Mouse (Mus musculus) embryonic stem cell, embryonic (primary cell): Measurements from ENCODE around the gene Hspb1.

Source experiments
- CTCF ChIA-PET, 4 experiments: fragments of 300-600 bp in 2 of 4; fragments of 350-600 bp in 2 of 4; sonication (Branson Sonifier 250); formaldehyde crosslinking; loops; one replicate each; lab custom pipeline; 2022; ENCODE audit warnings: inconsistent platforms in 2 of 4; lab: Charles Lee
- POLR2A ChIA-PET, 4 experiments: fragments of 300-600 bp in 2 of 4; fragments of 350-600 bp in 2 of 4; sonication (Branson Sonifier 250); formaldehyde crosslinking; loops; one replicate each; lab custom pipeline; 2022; ENCODE audit warnings: antibody characterized with exemption in 4 of 4, inconsistent platforms in 1 of 4; lab: Charles Lee

Hspb1 gene

DNA sequence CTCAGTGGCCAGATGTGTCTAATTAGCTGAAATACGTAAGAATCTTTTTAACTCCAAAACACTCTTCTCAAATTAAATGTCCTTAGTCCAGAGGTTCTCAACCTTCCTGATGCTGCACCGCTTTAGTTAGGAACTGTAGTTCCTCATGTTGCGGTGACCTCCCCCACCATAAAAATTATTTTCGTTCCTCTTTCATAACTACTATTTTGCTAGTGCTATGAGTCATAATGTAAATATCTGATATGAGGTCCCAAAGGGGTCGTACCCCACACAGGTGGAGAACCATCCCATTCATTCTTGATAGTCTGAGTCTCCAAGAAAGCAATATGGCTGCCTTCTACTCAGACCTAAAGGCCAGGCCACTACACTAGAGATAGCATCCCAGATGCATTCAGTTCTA is 17.2 kb upstream of the Hspb1 start:
- CTCF ChIA-PET = interaction anchor here (0.7 to 1.4 kb wide), 5 partner anchors 15 to 71 kb away, joined by 3 to 7 read pairs (median 5); no protein-coding TSS in a partner anchor
- POLR2A ChIA-PET = interaction anchor here in 1 of 4 experiments (1.0 to 1.4 kb wide), 2 partner anchors 10 to 33 kb away, joined by 3 to 4 read pairs; no protein-coding TSS in a partner anchor

GRCm38 (mm10) chr5:135872996-135873395 is 14.7 kb upstream of the Hspb1 start:
- ChIA-PET POLR2A (interaction anchor here in 3 of 4 experiments (0.5 to 2.2 kb wide), 15 partner anchors 8 to 263 kb away, joined by 3 to 9 read pairs (median 4); partner anchors contain the start of genes Hspb1 (in 2 of the 3), Mdh2 (in 2 of the 3), Styxl1 (in 2 of the 3) and Alkbh4 (in 1 of the 3)), CTCF (interaction anchor here in 3 of 4 experiments (0.5 to 3.1 kb wide), 23 partner anchors 15 to 1031 kb away, joined by 3 to 14 read pairs (median 4); partner anchors contain the start of gene Hspb1 (in 1 of the 3))

DNA sequence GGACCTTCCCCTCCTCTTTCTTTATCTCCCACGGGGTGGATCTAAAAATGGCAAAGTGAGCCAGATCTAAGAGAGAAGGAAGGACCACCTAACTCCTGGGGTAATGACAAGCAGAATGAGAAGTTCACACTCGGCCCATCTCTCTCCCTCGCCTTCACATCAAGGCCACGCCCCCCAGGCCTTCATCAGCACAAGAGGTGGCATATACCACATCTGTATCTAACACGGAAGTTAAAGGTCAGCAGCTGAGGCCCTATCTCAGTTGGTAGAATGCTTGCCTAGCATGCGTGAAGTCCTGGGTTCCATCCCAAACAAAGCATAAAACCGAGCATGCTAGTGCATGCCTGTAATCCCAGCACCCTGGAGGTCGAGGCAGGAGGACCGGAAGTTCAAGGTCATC is 14.0 kb upstream of the Hspb1 start:
- POLR2A ChIA-PET = interaction anchor here in 3 of 4 experiments (0.5 to 2.2 kb wide), 13 partner anchors 10 to 865 kb away, joined by 3 to 9 read pairs (median 5); partner anchors contain the start of genes Mdh2 (in 2 of the 3), Styxl1 (in 2 of the 3), Abhd11 (in 1 of the 3) and Hspb1 (in 1 of the 3)
- CTCF ChIA-PET = interaction anchor here in 2 of 4 experiments (0.6 to 3.1 kb wide), 13 partner anchors 14 to 907 kb away, joined by 3 to 14 read pairs (median 4); partner anchors contain the start of gene Hspb1 (in 1 of the 2)

DNA sequence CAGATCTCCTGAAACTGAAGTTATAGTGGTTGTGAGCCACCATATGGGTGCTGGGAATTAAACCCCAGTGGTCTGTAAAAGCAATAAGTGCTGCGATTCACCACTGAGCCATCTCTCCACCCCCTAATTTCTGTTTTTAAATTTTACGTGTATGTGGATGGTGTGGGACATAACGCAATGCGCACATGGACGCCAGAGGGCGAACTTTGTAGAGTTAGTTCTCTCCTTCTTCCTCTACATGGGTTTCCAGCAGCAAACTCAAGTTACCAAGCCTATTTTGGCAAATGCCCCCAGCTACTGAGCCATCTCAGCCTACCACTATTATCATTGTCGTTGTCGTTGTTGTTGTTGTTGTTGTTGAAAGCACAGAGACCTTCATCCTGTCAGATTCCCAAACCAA is 10.5 kb upstream of the Hspb1 start:
- CTCF ChIA-PET = interaction anchor here (0.5 to 3.6 kb wide), 37 partner anchors 8 to 376 kb away, joined by 3 to 24 read pairs (median 4); partner anchors contain the start of genes Alkbh4 (in 1 of the 4), Dtx2 (in 1 of the 4), Hspb1 (in 1 of the 4) and Lrwd1 (in 1 of the 4)
- POLR2A ChIA-PET = interaction anchor here in 3 of 4 experiments (0.5 to 3.7 kb wide), 25 partner anchors 11 to 135 kb away, joined by 3 to 29 read pairs (median 5); partner anchors contain the start of genes Hspb1 (in 3 of the 3), Ywhag (in 2 of the 3), Mdh2 (in 1 of the 3) and Styxl1 (in 1 of the 3)

- ChIA-PET CTCF (interaction anchor here (0.5 to 3.6 kb wide), 69 partner anchors 8 to 1679 kb away, joined by 3 to 24 read pairs (median 4); partner anchors contain the start of genes Hspb1 (in 2 of the 4), Alkbh4 (in 1 of the 4), Dtx2 (in 1 of the 4) and Lrwd1 (in 1 of the 4)), POLR2A (interaction anchor here in 3 of 4 experiments (0.5 to 3.7 kb wide), 28 partner anchors 10 to 136 kb away, joined by 3 to 29 read pairs (median 4); partner anchors contain the start of genes Hspb1 (in 3 of the 3), Ywhag (in 2 of the 3), Mdh2 (in 1 of the 3) and Styxl1 (in 1 of the 3))
These were observed 9.9 kb upstream of the Hspb1 start for GRCm38 (mm10) chr5:135877831-135878231.

DNA sequence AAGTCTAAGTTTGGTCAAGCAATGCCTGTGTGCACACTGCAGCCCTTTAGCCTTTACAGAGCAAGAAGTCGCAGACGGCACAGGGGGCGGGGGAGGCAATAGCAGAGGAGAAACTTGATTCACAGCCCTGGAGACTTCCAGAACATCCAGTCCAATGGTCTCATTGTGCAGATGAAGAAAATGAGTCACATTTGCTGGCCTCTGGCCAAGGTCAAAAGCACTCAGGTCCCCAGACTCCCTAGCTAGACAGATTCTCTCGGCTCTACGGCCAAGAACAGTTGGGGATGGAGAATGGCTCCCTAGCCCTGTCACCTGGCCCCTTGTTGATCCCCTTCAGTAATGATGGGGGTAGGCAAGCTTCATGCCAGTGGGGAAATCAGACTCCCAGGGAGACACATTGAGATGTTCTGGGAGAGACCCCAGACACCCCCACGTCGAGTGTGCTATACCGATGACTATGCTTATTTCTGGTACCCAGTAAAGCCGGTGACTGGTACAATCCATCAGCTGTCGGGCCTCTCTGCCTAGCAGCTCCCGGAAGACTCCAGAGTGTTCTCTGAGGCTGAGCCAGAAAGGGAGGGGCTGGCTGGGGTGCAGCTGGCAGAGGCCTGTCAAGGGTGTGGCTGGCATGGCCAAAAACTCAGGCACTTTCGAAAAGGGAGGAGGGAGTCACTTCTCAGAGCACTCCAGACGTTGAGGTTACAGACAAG is 8.1 kb upstream of the Hspb1 start:
- CTCF ChIA-PET = interaction anchor here in 2 of 4 experiments (0.6 to 3.6 kb wide), 7 partner anchors 18 to 178 kb away, joined by 3 to 16 read pairs (median 3); no protein-coding TSS in a partner anchor
- POLR2A ChIA-PET = interaction anchor here in 3 of 4 experiments (0.6 to 3.7 kb wide), 10 partner anchors 8 to 835 kb away, joined by 3 to 29 read pairs (median 4); partner anchors contain the start of genes Hspb1 (in 2 of the 3), Mdh2 (in 2 of the 3), Styxl1 (in 2 of the 3) and Ywhag (in 1 of the 3)

DNA sequence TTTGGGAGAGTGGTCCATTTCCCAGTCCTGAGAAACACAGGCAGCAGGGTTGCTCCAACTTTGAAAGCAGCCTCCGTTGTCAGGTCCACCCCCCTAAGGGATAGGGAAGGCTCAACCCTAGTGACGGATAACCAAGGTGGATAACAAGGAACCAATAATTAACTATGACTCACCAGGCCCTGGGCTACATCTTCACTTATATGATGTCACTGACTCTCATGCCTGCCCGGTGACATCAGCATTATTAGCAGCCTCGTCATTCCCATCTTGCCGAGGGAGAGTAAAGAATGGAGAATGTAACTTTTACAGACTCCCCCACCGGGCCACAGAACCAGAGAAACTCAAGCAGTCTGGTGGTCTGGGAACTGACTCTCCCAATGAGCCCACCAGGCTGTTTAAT is 3.1 kb upstream of the Hspb1 start:
- CTCF ChIA-PET = interaction anchor here in 1 of 4 experiments (0.7 kb wide), 1 partner anchor 295 kb away, joined by 4 read pairs; no protein-coding TSS in a partner anchor
- POLR2A ChIA-PET = interaction anchor here in 1 of 4 experiments (0.6 kb wide), 1 partner anchor 51 kb away, joined by 4 read pairs; no protein-coding TSS in a partner anchor

DNA sequence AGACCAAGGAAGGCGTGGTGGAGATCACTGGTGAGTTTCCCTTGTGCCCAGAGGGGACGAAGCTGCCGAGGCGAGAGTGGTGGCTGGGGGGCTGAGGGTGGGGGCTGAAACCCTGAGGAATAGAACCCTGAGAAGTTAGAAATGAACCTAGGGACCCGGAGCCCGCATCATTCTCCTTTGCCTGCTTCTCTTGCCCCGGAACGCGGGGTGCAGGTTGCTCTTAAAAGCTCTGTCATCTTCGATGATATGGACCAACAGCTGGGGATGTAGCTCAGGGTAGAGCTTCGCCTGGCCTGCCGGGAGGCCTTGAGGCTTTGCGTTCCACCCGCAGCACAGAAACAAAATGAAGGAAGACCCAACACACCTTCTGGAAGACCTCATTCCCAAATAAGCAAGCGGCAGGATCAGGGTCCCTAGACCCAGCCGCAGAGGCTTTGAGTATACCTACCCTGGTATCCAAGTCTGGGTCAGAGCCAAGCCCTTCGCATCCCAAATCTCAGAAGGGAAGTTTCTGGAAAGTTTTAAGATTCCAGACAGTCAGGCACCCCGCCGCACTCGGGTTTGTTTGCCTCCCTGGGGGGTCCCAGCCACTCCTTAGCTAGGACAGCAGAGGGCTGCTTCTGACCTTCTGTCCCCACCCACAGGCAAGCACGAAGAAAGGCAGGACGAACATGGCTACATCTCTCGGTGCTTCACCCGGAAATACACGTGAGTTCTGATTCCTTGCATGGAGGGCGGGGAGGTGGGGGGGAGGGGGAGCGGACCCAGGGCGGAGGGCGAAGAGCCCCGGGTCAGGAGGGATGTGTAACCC is 891 bp downstream of the Hspb1 start:
- CTCF ChIA-PET = interaction anchor here (0.6 to 6.8 kb wide), 18 partner anchors 9 to 214 kb away, joined by 3 to 42 read pairs (median 6); no protein-coding TSS in a partner anchor

DNA sequence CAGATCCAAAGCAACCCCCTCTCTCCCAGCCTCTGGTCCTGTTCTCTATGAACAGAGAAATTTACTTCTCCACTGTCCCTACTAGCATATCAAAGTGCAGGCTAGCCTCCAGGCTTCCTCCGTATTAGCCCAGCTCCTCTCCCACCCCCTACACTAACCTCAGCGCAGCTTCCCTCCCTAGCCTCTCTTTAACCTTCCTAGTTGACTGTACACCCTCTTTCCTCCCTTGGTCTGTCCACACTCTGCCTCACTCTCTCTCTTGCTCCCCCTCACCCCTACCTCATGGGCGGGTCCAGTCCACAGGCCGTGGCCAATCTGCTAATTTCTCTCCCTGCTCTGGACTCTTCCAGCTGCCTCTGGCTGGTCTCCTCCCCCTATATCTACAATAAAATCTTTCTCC is 2.6 kb downstream of the Hspb1 start:
- CTCF ChIA-PET = interaction anchor here in 3 of 4 experiments (0.5 to 6.8 kb wide), 16 partner anchors 8 to 339 kb away, joined by 3 to 42 read pairs (median 6); no protein-coding TSS in a partner anchor
- POLR2A ChIA-PET = interaction anchor here (0.6 to 39.6 kb wide), 38 partner anchors 8 to 829 kb away, joined by 3 to 1106 read pairs (median 4); partner anchors contain the start of genes Mdh2 (in 3 of the 4), Styxl1 (in 3 of the 4), Ywhag (in 2 of the 4) and Dtx2 (in 1 of the 4)

More for the DNA sequence above, 891 bp downstream of the Hspb1 start:
- POLR2A ChIA-PET = interaction anchor here (0.6 to 39.6 kb wide), 62 partner anchors 8 to 399 kb away, joined by 3 to 1106 read pairs (median 5); partner anchors contain the start of genes Ywhag (in 3 of the 4), Mdh2 (in 2 of the 4), Styxl1 (in 2 of the 4) and Dtx2 (in 1 of the 4)

DNA sequence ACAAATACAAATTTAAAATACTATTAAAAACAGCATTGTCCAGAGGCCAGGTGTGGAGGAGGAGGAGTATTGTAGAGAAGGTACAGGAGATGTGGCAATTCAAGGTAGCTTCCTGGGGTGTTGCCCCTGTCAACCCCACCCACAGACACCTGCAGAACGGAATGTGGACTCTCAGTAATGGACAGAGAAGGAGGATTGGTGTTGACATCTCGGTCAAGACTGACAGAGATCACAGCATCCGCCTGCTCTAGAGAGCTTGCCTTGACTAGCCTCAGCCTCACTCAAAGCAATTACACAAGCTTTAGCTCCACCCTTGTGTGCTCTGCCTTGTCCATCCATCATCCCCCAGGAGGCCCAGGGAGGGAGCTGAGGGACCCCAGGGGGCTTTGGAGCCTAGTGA is 3.2 kb downstream of the Hspb1 start:
- ChIA-PET CTCF (interaction anchor here (0.7 to 6.8 kb wide), 17 partner anchors 10 to 211 kb away, joined by 3 to 42 read pairs (median 4); no protein-coding TSS in a partner anchor), POLR2A (interaction anchor here (0.5 to 39.6 kb wide), 42 partner anchors 8 to 828 kb away, joined by 3 to 1106 read pairs (median 4); partner anchors contain the start of genes Mdh2 (in 3 of the 4), Styxl1 (in 3 of the 4), Dtx2 (in 1 of the 4) and Ywhag (in 1 of the 4))

- ChIA-PET CTCF (interaction anchor here (0.5 to 6.8 kb wide), 20 partner anchors 8 to 783 kb away, joined by 3 to 42 read pairs (median 4); no protein-coding TSS in a partner anchor), POLR2A (interaction anchor here (0.6 to 39.6 kb wide), 33 partner anchors 9 to 786 kb away, joined by 3 to 1106 read pairs (median 4); partner anchors contain the start of genes Ywhag (in 2 of the 4), Mdh2 (in 1 of the 4) and Styxl1 (in 1 of the 4))
These were observed 5.1 kb downstream of the Hspb1 start for GRCm38 (mm10) chr5:135892589-135893351.

- POLR2A ChIA-PET = interaction anchor here in 3 of 4 experiments (0.6 to 39.6 kb wide), 4 partner anchors 8 to 20 kb away, joined by 3 to 1106 read pairs (median 4); no protein-coding TSS in a partner anchor
These were observed 7.2 kb downstream of the Hspb1 start for GRCm38 (mm10) chr5:135894958-135895357.

DNA sequence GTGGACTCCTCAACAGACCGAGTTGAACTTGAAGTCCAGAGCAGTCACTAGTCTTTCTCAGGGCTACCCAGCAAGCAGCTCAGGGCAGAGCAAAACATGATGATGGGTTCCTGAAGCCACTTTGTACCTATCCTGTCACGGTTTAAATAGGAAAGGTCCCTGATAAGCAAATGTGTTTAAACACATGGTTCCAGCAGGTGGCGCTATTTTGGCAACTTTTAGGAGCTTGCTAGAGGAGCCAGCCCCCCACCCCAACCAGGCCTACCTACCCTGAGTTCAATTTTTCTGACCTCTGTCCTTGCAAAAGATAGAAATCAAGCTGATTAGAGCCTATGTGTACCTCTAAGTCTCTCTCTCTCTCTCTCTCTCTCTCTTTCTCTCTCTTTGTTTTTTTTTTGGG is 10.3 kb downstream of the Hspb1 start:
- POLR2A ChIA-PET = interaction anchor here (0.7 to 39.6 kb wide), 32 partner anchors 7 to 983 kb away, joined by 3 to 1106 read pairs (median 5); partner anchors contain the start of genes Hspb1 (in 3 of the 4), Mdh2 (in 2 of the 4), Styxl1 (in 2 of the 4) and Ywhag (in 2 of the 4)
- CTCF ChIA-PET = interaction anchor here (0.6 to 3.7 kb wide), 67 partner anchors 8 to 955 kb away, joined by 3 to 39 read pairs (median 4); partner anchors contain the start of genes Hspb1 (in 3 of the 4), Mdh2 (in 1 of the 4), Rhbdd2 (in 1 of the 4) and Styxl1 (in 1 of the 4)

More at GRCm38 (mm10) chr5:135894958-135895357, 7.2 kb downstream of the Hspb1 start:
- CTCF ChIA-PET = interaction anchor here in 3 of 4 experiments (0.7 to 1.5 kb wide), 5 partner anchors 39 to 1830 kb away, joined by 3 to 5 read pairs (median 4); no protein-coding TSS in a partner anchor

DNA sequence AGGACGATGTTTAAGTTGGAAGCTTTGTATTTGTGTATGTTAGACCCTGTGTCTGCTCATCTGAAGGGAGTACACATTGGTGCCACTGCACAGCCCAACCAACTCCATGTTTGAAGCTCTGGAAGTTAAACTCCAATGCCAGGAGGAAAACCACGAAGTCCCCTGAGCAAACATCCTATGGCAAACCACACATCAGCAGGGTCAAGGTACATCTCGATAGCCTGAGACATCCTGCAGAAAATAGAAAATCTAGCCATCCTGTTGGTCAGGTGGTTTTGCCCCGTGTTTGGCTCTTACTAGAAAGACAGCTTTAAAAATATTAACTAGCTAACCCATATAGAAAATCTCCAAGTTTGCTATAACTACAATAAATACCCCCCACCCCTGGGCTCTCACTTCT is 11.3 kb downstream of the Hspb1 start:
- CTCF ChIA-PET = interaction anchor here (0.6 to 3.7 kb wide), 31 partner anchors 8 to 288 kb away, joined by 3 to 39 read pairs (median 4); partner anchors contain the start of genes Hspb1 (in 2 of the 4), Ywhag (in 2 of the 4), Mdh2 (in 1 of the 4) and Styxl1 (in 1 of the 4)
- POLR2A ChIA-PET = interaction anchor here (0.5 to 39.6 kb wide), 27 partner anchors 6 to 509 kb away, joined by 3 to 1106 read pairs (median 5); partner anchors contain the start of genes Hspb1 (in 2 of the 4), Ywhag (in 2 of the 4), Mdh2 (in 1 of the 4) and Styxl1 (in 1 of the 4)
